Mouse (Mus musculus): ENCODE results near the gene Dlgap4. TPM values are rescaled to one million over a fixed set of nuclear protein-coding genes. Genes with fewer than 3 reads are reported as not detected.

The Dlgap4 gene
- total RNA-seq, 1 experiment from 2014 or later = 39.3 TPM

- no peak for DNase-seq
Observed at GRCm38 (mm10) chr2:156803698-156804372, 190.3 kb downstream of the Dlgap4 start.

- no peak for DNase-seq
Observed at GRCm38 (mm10) chr2:156804589-156804988, 191.1 kb downstream of the Dlgap4 start.

GRCm38 (mm10) chr2:156806886-156807285, 193.4 kb downstream of the Dlgap4 start:
- no peak for DNase-seq

- DNase-seq = peak; percentile 70
Observed at GRCm38 (mm10) chr2:156809579-156809978, 196.1 kb downstream of the Dlgap4 start.

- DNase-seq = no peak
Observed at GRCm38 (mm10) chr2:156810716-156811115, 197.2 kb downstream of the Dlgap4 start.

- DNase-seq = no peak
Observed at GRCm38 (mm10) chr2:156811556-156811955, 198.1 kb downstream of the Dlgap4 start.

Other genes with a start within 250 kb of the Dlgap4 start
- gene Epb41l1, start 192.8 kb upstream of the Dlgap4 start, total RNA-seq (2021) = 47.4 and 56.8 TPM in 2 replicates
- gene Aar2, start 66.1 kb upstream of the Dlgap4 start, total RNA-seq (2021) = 26.5 and 28.1 TPM in 2 replicates
- gene Myl9, start 161.7 kb downstream of the Dlgap4 start, total RNA-seq (2021) = 54.6 and 70.5 TPM in 2 replicates
- 6.9 and 7.7 TPM in 2 replicates for gene Tgif2, start 226.3 kb downstream of the Dlgap4 start, total RNA-seq (2021)
- 2.8 and 4.1 TPM in 2 replicates for gene 4930518I15Rik, start 244.2 kb downstream of the Dlgap4 start, total RNA-seq (2021)
- gene Rab5if, start 249.4 kb downstream of the Dlgap4 start, total RNA-seq (2021) = 269 and 294 TPM in 2 replicates